Mouse (Mus musculus): ENCODE data around the gene Rpia. TPM values are rescaled to one million over a fixed set of nuclear protein-coding genes. Genes with fewer than 3 reads are reported as not detected.

Gene Rpia
- polyA plus RNA-seq, 1 experiment from 2014 or later = 3.3 TPM

DNA sequence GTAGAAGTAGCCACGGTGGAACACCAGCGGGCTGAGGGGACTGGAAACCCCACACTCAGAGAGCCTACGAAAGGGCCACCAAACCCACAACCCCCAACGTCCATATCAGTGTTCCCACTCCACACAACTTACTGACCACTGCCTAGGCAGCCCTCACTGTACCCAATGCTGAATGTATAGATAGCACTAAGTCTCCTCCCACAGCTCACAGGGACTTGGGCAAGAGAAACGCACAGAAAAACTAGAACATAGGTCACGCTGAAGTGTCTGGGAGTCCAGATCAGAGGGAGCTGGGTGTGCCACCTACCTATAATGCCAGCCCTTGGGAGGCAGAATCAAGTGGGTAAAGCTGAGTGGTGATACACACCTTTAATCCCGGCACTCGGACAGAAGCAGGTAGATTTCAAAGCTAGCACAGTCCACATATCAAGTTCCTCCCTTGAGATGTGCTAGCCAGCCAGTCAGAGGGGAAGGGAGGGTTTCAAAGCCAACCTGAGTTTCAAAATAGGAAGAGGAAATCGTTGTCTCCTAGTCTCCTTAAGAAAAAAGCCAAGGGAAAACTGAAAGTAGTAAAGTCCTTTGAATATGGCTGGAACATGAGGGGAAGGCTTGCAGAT, 1.9 kb downstream of the Rpia start:
- Histone ChIP-seq H3K4me2 (ENCODE audit: low read length) (peak overlapping the region; percentile 99), H3K36me3 (ENCODE audit: control insufficient read depth, insufficient read depth) (no peaks in the 10 kb centered on the region), H3K27me3 (replicated peaks; ENCODE audit: control insufficient read depth, insufficient read depth, low read length) (no peaks in the 10 kb centered on the region), H3K9me3 (ENCODE audit: control insufficient read depth, low read length) (no peaks in the 10 kb centered on the region), H3K4me1 (replicated peaks; ENCODE audit: control insufficient read depth, insufficient read depth, low read length) (peaks cover 26% of the 10 kb centered on the region), H3K9ac (replicated peaks; ENCODE audit: low read depth, low read length) (no peak overlapping the region), H3K27ac (ENCODE audit: low read length) (no peak overlapping the region), H3K4me3 (replicated peaks; ENCODE audit: low read length) (no peak overlapping the region)
- WGBS = 87% methylated on average over 9 of the region's 9 CpGs
- ATAC-seq = no peak

DNA sequence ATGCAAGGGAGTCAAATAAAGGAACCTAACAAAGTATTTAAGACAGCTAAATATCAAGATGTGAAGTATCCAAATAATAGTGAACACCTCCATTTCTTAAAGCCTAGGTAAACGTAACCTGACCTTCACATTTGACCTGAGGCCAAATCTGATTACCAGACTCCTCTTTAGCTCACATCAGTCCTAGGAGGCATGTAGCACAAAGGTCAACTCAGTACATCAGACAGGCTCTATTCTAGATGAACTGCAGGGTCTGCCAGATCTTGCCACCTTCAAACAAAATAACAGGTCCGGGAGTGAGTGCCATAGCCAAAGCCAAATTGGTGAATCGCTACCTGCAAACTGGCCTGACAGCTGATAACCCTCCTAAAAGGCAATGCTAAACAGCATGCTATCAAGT, 2.9 kb downstream of the Rpia start:
- Histone ChIP-seq H3K9ac (replicated peaks; ENCODE audit: low read depth, low read length) (no peak overlapping the region), H3K27me3 (replicated peaks; ENCODE audit: control insufficient read depth, insufficient read depth, low read length) (no peaks in the 10 kb centered on the region), H3K36me3 (ENCODE audit: control insufficient read depth, insufficient read depth) (0 out of 2 replicates have a peak, but pooled peaks cover 4% of the 10 kb centered on the region), H3K9me3 (ENCODE audit: control insufficient read depth, low read length) (no peaks in the 10 kb centered on the region), H3K4me3 (replicated peaks; ENCODE audit: low read length) (no peak overlapping the region), H3K4me1 (replicated peaks; ENCODE audit: control insufficient read depth, insufficient read depth, low read length) (peaks cover 26% of the 10 kb centered on the region), H3K4me2 (ENCODE audit: low read length) (no peak overlapping the region), H3K27ac (ENCODE audit: low read length) (no peak overlapping the region)
- ATAC-seq = no peak
- WGBS = 97% methylated on average over 3 of the region's 3 CpGs

DNA sequence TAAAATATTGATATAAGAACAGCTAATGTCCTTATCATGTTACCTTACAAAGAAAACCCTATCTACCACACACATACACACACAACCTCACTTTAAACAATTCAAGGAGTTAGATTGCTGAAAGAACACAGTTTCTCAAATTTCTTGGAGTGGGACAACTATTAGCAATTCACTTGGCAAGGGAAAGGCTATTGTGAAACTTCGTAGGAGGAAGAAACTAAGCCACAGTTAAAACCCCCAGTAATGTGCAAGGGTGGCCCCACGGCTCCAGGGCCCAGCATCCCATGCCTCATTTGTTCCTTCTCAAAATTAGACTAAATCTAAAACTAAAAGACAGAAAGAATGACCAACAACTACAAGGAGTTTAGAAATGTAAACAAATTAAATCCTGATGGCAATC, 4.5 kb downstream of the Rpia start:
- Histone ChIP-seq H3K4me2 (ENCODE audit: low read length) (no peak overlapping the region), H3K9me3 (ENCODE audit: control insufficient read depth, low read length) (no peaks in the 10 kb centered on the region), H3K27ac (ENCODE audit: low read length) (no peak overlapping the region), H3K4me1 (replicated peaks; ENCODE audit: control insufficient read depth, insufficient read depth, low read length) (peaks cover 22% of the 10 kb centered on the region), H3K9ac (replicated peaks; ENCODE audit: low read depth, low read length) (no peak overlapping the region), H3K36me3 (ENCODE audit: control insufficient read depth, insufficient read depth) (peaks cover 11% of the 10 kb centered on the region; the same call in 1 of the 2 replicates), H3K4me3 (replicated peaks; ENCODE audit: low read length) (no peak overlapping the region), H3K27me3 (replicated peaks; ENCODE audit: control insufficient read depth, insufficient read depth, low read length) (no peaks in the 10 kb centered on the region)
- ATAC-seq = no peak
- WGBS = 58% methylated on average over 2 of the region's 2 CpGs

DNA sequence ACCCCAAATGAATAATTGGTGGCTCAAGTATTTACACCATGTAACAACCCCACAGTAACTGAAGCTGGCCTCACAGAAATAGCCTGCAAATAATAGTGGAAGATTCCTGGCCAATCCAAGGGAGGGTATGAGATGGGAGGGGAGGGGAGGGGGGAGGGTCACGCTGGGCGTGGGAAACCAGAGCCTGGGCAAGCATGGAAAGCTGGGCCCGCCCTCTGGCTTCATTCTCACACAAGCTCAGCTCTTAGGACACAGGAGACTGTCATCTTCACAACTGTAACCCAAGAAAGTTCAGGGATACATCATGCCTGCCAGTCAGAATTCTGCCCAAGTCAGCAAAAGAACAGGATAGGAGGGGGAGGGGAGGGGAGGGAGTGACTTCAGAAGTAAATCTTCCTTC, 6.2 kb downstream of the Rpia start:
- ATAC-seq = no peak
- Histone ChIP-seq H3K27ac (ENCODE audit: low read length) (no peak overlapping the region), H3K9ac (replicated peaks; ENCODE audit: low read depth, low read length) (no peak overlapping the region), H3K4me1 (replicated peaks; ENCODE audit: control insufficient read depth, insufficient read depth, low read length) (peaks cover 17% of the 10 kb centered on the region), H3K36me3 (ENCODE audit: control insufficient read depth, insufficient read depth) (peaks cover 11% of the 10 kb centered on the region; the same call in 1 of the 2 replicates), H3K4me2 (ENCODE audit: low read length) (no peak overlapping the region), H3K4me3 (replicated peaks; ENCODE audit: low read length) (no peak overlapping the region), H3K9me3 (ENCODE audit: control insufficient read depth, low read length) (no peaks in the 10 kb centered on the region), H3K27me3 (replicated peaks; ENCODE audit: control insufficient read depth, insufficient read depth, low read length) (no peaks in the 10 kb centered on the region)
- WGBS = 35% methylated on average over 3 of the region's 3 CpGs

- H3K36me3 ChIP-seq (ENCODE audit: control insufficient read depth, insufficient read depth) = peaks cover 11% of the 10 kb centered on the region; the same call in 1 of the 2 replicates
- peaks cover 7% of the 10 kb centered on the region for H3K4me1 ChIP-seq (replicated peaks; ENCODE audit: control insufficient read depth, insufficient read depth, low read length)
- H3K9ac ChIP-seq (replicated peaks; ENCODE audit: low read depth, low read length) = no peak overlapping the region
- H3K4me2 ChIP-seq (ENCODE audit: low read length) = no peak overlapping the region
- H3K27ac ChIP-seq (ENCODE audit: low read length) = no peak overlapping the region
- H3K4me3 ChIP-seq (replicated peaks; ENCODE audit: low read length) = no peak overlapping the region
- WGBS = 87% methylated on average over 3 of the region's 3 CpGs
- H3K27me3 ChIP-seq (replicated peaks; ENCODE audit: control insufficient read depth, insufficient read depth, low read length) = no peaks in the 10 kb centered on the region
- ATAC-seq = no peak
- no peaks in the 10 kb centered on the region for H3K9me3 ChIP-seq (ENCODE audit: control insufficient read depth, low read length)
Measured at GRCm38 (mm10) chr6:70784811-70785210, 7.2 kb downstream of the Rpia start.

- Histone ChIP-seq H3K36me3 (ENCODE audit: control insufficient read depth, insufficient read depth) (peaks cover 11% of the 10 kb centered on the region; the same call in 1 of the 2 replicates), H3K27me3 (replicated peaks; ENCODE audit: control insufficient read depth, insufficient read depth, low read length) (no peaks in the 10 kb centered on the region), H3K9me3 (ENCODE audit: control insufficient read depth, low read length) (no peaks in the 10 kb centered on the region), H3K4me2 (ENCODE audit: low read length) (no peak overlapping the region), H3K27ac (ENCODE audit: low read length) (no peak overlapping the region), H3K9ac (replicated peaks; ENCODE audit: low read depth, low read length) (no peak overlapping the region), H3K4me3 (replicated peaks; ENCODE audit: low read length) (no peak overlapping the region), H3K4me1 (replicated peaks; ENCODE audit: control insufficient read depth, insufficient read depth, low read length) (0 out of 2 replicates have a peak, but pooled peaks cover 4% of the 10 kb centered on the region)
- 96% methylated on average over 2 of the region's 2 CpGs for WGBS
- no peak for ATAC-seq
Measured at GRCm38 (mm10) chr6:70781336-70781735, 10.7 kb downstream of the Rpia start.

DNA sequence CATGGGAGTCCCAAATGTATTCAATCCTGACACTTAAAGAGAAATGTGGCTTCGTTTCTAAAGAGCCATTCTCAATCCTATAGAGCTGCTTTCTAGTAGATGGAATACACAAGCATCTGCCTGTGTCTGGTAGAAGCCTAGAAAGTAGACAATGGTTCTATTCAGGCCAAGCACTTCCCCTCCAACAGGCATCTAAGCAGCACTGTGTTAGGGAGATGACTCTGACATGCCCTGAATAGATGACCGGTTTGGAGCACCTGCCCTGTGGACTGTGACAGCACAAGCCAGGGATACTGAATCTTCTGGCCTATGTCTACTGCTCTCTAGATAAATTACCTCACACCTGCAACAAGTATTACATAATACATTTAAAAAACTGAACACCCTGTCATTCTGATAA, 17.7 kb downstream of the Rpia start:
- H3K27me3 ChIP-seq (replicated peaks; ENCODE audit: control insufficient read depth, insufficient read depth, low read length) = no peaks in the 10 kb centered on the region
- WGBS = 43% methylated on average over 2 of the region's 2 CpGs
- no peaks in the 10 kb centered on the region for H3K4me1 ChIP-seq (replicated peaks; ENCODE audit: control insufficient read depth, insufficient read depth, low read length)
- H3K36me3 ChIP-seq (ENCODE audit: control insufficient read depth, insufficient read depth) = peaks cover 18% of the 10 kb centered on the region
- no peak overlapping the region for H3K4me3 ChIP-seq (replicated peaks; ENCODE audit: low read length)
- H3K4me2 ChIP-seq (ENCODE audit: low read length) = no peak overlapping the region
- no peaks in the 10 kb centered on the region for H3K9me3 ChIP-seq (ENCODE audit: control insufficient read depth, low read length)
- no peak overlapping the region for H3K9ac ChIP-seq (replicated peaks; ENCODE audit: low read depth, low read length)
- peak; percentile 23; the same call in 1 of the 2 replicates for ATAC-seq
- no peak overlapping the region for H3K27ac ChIP-seq (ENCODE audit: low read length)

DNA sequence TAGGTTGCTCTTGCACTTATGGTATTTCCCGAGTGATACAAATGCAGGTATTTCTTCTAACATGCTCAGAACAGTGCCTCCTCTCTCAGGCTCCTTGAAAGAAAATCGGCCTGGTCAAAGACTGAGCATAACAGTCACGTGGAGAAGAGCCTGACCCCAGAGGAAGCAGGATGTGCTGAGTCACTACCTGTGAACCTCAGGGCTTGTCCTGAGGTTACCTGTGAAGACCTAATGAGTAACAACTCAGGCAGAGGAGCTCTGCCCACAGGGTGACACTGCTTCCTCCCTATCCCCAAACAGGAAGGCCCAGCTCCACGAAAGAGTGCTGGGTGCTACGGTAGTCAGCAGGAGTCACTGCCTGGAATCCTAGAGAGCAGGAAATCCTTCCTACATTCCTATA, 18.3 kb downstream of the Rpia start:
- no peak overlapping the region for H3K4me3 ChIP-seq (replicated peaks; ENCODE audit: low read length)
- 85% methylated on average over 5 of the region's 5 CpGs for WGBS

DNA sequence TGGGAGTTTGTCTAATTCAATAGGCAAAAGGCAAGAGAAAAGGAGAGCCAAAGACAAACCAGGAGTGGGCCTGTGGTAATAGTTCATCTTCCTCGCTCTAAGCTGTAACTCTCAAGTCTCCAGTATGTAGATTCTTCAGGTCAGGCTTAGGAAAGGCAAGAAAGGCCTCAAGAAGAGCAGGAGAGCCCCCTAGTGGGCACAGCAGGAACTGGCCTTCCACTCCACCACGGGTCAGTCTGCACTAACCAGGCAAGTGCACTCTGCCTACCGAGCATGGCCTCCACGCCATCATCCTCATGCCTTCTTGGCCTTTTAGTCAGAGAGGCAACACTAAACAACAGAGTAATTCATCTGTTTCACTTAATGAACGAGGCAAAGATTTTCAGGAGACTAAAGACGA, 23.3 kb downstream of the Rpia start:
- Histone ChIP-seq H3K4me1 (replicated peaks; ENCODE audit: control insufficient read depth, insufficient read depth, low read length) (no peaks in the 10 kb centered on the region), H3K36me3 (ENCODE audit: control insufficient read depth, insufficient read depth) (peaks cover 33% of the 10 kb centered on the region)
- 33% methylated on average over 6 of the region's 6 CpGs for WGBS

More for the DNA sequence above, 18.3 kb downstream of the Rpia start:
- Histone ChIP-seq H3K27me3 (replicated peaks; ENCODE audit: control insufficient read depth, insufficient read depth, low read length) (no peaks in the 10 kb centered on the region), H3K4me2 (ENCODE audit: low read length) (no peak overlapping the region), H3K27ac (ENCODE audit: low read length) (no peak overlapping the region), H3K9me3 (ENCODE audit: control insufficient read depth, low read length) (no peaks in the 10 kb centered on the region), H3K4me1 (replicated peaks; ENCODE audit: control insufficient read depth, insufficient read depth, low read length) (no peaks in the 10 kb centered on the region), H3K9ac (replicated peaks; ENCODE audit: low read depth, low read length) (no peak overlapping the region), H3K36me3 (ENCODE audit: control insufficient read depth, insufficient read depth) (peaks cover 18% of the 10 kb centered on the region)
- no peak for ATAC-seq

DNA sequence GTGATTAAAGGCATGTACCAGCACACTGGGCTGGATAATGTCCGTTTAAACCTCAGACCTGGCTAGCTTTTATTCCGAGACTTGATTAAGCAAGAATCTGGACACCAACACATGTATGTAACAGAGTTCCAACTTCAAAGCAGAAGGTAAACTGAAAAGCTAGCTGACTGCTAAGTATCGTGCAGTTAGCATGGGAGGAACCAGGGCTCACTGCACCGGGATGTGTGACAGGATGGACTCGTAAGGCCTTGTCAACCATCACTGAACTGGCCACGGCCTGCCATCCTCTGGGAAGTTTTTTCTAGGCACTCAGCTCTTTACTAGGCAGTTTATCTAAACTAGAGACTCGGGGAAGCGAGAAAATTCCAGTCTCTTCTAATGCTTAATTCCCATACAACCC, 27.0 kb downstream of the Rpia start:
- H3K9ac ChIP-seq (replicated peaks; ENCODE audit: low read depth, low read length) = no peak overlapping the region
- peaks cover 19% of the 10 kb centered on the region for H3K36me3 ChIP-seq (ENCODE audit: control insufficient read depth, insufficient read depth)
- no peaks in the 10 kb centered on the region for H3K27me3 ChIP-seq (replicated peaks; ENCODE audit: control insufficient read depth, insufficient read depth, low read length)
- WGBS = 87% methylated on average over 8 of the region's 8 CpGs
- no peak overlapping the region for H3K4me3 ChIP-seq (replicated peaks; ENCODE audit: low read length)
- no peak overlapping the region for H3K27ac ChIP-seq (ENCODE audit: low read length)
- no peak overlapping the region for H3K4me2 ChIP-seq (ENCODE audit: low read length)
- no peaks in the 10 kb centered on the region for H3K4me1 ChIP-seq (replicated peaks; ENCODE audit: control insufficient read depth, insufficient read depth, low read length)
- H3K9me3 ChIP-seq (ENCODE audit: control insufficient read depth, low read length) = no peaks in the 10 kb centered on the region
- no peak for ATAC-seq

More for the DNA sequence above, 23.3 kb downstream of the Rpia start:
- Histone ChIP-seq H3K4me2 (ENCODE audit: low read length) (no peak overlapping the region), H3K27me3 (replicated peaks; ENCODE audit: control insufficient read depth, insufficient read depth, low read length) (no peaks in the 10 kb centered on the region), H3K9ac (replicated peaks; ENCODE audit: low read depth, low read length) (no peak overlapping the region), H3K4me3 (replicated peaks; ENCODE audit: low read length) (no peak overlapping the region), H3K9me3 (ENCODE audit: control insufficient read depth, low read length) (no peaks in the 10 kb centered on the region), H3K27ac (ENCODE audit: low read length) (no peak overlapping the region)
- ATAC-seq = peak; percentile 77
